Mouse (Mus musculus): ENCODE measurements at regions not wholly inside any gene's neighbourhood (a gene's known extent, or its start where the extent isn't known, plus 50 kb on each side); places are given as distances from the start of the nearest gene placed in this dataset.

DNA sequence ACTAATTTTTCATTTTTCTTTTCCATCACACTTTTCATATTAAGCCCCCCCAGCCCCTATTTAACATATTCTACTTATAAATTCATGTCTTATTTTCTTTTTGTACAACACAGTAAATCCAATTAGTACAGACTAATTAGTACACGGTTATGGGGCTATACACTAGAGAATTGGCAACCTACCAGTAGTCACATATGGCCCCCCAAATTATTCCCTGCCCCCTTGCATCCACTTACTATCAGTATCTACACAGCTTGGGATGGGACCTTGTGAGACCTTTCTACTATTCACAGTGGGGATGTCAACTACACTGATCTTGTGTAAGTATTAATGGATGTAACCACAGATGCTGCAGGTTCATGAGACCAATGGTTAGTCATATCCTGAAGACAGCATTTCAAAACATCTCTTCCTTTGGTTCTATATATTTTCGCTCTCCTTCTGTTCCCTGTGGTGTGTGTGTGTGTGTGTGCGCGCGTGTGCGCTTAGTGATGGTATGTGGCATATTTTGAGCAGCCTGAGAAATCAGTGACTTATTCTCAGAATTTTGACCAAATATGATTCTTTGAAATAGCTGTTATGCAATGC, 732.9 kb upstream of the Zeb2 start:
- DNase-seq (ENCODE audit: low spot score): no peak

DNA sequence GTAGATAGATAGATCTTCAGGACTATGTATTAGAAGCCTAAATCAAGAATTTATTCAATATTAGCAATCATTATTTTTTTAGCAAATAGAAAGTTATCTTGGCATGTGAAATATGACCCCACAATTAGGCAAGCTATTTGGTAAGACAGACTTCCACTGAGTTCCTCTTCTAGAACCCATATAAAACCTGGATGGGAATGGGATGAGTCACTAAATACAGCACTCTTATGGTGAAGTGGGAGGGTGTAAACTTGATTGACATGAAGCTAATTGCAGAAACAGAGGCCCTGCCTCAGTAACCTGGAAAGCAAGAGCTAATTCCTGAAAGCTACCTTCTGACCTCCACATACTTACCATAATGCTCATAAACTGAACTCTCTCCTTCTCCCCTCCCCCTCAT, 723.2 kb upstream of the Zeb2 start:
- no peak for DNase-seq (ENCODE audit: low spot score)

DNA sequence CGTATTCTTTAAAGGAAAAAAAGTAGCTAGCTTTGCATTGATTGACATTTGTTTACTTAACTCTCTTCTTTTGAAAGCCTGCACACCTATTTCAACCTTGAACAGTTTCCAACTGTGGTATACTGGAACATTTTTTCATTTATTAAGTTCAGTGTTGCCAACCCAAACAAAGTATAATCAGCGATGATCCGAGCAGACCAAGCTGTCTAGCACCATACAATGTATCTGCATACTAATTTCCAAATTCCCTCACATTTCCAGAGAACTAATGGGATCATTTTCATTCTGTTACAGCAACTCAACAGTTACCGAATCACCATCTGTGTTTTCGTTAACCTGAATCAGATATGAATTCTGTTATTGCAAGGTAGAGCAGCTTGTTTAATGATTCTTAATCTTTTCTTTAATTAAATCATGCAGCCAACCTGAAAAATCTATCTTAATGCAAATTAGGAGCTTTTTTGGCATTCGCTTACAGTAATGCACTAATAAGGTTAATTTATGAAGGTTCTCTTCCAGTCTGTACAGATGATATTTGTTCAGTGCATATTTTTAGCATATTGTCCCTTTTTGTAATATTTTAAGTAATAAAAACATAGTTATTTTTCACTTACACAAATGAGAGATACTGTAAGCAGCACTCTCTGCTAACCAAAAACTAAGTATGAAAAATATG, 719.5 kb upstream of the Zeb2 start:
- no peak for DNase-seq (ENCODE audit: low spot score)

GRCm38 (mm10) chr2:45817945-45818719, 700.9 kb upstream of the Zeb2 start:
- no peak for DNase-seq (ENCODE audit: low spot score)

DNA sequence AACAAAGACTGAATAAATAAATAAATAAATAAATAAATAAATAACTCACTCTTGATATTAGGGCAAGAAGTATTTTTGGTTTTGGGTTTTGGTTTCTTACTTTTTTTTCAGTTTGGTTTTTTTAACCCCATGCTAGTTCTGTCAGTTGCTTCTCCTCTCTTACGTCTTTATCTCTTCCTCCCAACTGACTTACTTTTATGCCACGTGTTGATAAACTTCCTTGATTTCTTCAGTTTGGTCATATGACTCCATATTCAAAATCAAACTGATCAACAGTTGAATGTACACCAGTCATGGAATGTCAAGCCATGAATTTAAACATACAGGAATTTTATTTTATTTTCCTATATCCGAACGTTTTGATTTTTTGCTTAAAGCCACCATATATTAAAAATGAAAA, 697.5 kb upstream of the Zeb2 start:
- DNase-seq (ENCODE audit: low spot score): no peak

- no peak for DNase-seq (ENCODE audit: low spot score)
These were observed 688.1 kb upstream of the Zeb2 start for GRCm38 (mm10) chr2:45805329-45805728.

DNA sequence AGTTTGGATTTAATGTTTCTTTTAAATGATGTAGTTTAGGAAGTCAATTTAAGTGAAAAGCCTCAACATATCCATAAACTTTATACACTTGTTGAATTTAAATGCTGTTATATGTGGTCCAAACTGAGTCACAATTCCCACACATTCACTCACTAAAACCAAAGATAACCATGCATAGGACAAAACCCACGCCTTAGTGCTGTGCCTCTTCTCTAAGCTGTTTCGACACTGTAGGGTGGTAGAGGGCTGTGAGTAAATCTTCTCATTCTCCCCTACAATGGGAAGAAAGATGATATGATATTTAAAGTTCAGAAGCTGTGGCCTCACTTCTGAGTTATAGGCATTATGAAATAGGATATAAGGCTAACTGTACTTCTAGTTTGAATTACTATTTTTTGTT, 682.9 kb upstream of the Zeb2 start:
- DNase-seq (ENCODE audit: low spot score): no peak

DNA sequence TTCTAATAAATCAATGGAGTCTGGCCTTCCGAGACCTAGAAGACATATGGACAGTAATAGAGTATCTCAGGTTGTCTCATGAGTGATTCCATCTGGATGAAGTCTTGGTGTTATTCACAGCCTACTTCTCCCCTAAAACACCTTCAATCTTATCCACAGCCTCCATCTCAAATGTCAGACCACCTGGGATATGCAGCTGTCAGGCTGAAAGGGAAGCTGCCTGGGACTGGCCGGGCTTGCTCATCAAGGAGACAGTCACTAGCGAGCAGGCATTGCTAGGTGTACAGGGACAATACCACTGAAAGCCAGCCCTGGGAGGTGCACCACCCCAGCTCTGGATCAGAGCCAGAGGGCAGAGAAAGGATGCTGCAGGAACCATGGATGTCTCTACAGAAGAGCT, 676.4 kb upstream of the Zeb2 start:
- no peak for DNase-seq (ENCODE audit: low spot score)

DNA sequence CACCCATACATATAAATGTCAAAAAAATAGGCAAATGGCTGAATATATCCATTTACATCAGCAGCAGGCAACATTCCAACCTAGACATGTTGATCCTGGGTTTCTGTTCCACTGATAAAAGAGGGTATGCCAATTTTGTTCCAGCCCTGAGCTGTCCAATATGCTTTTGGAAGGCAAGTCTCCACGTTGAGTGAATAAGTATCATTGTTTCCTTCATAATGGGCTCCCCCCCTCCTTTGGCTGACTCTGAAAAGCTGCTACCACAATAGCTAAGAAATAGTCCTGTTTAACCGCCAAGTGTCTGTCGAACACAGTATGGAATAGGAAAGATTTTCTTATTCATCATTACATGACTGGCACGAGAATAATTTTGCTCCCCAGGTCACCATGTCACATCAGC, 672.5 kb upstream of the Zeb2 start:
- peak; percentile 22 for DNase-seq (ENCODE audit: low spot score)

DNA sequence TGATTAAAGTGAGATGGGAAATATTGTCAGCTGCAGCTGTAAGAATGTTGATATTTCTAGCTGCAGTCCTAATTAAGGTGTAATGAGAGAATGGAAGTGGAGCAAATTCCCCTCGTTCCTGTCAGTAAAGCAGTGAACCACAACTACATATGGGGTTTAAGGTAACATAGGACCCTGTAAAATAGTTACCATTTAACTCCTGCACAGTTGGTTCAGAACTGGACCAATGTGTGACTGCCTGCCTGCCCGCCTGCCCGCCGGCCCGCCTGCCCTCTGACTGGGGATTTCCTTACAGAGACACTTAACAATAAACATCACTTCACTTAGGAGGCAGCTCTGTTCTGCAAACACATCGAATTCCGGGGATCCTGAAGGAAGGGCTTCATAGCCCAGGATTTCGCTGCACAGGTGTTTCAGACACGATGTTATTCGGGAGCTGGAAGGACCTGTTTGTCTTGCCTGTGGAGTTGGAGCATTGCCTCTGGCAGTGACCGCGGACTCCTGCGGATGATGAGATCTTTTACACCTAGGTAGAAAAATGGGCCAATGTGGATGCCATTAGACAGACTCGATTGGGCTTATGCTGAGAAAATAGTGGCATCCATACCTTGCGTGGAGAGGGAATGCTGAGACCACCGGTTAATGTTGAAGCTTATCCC, 670.7 kb upstream of the Zeb2 start:
- DNase-seq (ENCODE audit: low spot score): peak; percentile 12

DNA sequence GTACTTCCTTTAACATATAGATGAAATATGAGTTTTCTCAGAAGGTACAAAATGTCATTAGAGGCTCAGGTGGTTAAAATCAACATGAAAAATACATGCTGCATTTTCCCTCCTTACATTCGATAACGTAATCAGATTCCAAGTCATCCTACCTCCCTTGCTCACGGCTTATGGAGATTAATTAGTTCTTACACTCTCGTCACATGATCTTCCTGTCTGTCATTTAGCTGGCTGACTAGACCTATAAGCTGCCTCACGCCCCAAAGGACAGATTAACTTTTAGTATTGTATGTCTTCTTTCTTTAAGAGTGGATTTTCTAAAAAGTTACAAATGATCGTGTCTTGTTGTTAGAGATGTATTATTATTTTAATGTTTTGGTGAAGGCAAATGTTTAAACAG, 669.6 kb upstream of the Zeb2 start:
- DNase-seq (ENCODE audit: low spot score): peak; percentile 26

DNA sequence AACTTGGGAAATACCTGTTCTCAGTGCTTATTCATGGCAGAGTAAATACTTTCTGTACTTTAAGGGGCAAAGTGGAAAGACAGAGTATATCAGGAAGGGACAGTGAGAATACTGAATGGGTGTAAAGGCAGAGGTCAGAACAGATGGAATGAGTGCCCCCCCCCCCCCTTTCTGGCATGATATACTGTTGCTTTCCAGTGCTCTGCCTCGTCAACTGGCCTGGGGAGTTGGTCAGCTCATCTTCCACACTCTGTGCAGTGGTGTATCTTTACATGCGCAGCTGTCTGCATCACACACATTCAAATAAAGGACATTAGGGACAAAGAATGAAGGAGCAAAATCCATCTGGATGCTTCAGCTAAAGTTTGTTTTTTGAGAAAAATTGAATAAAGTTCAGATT, 668.5 kb upstream of the Zeb2 start:
- peak; percentile 30 for DNase-seq (ENCODE audit: low spot score)

- DNase-seq (ENCODE audit: low spot score): no peak
These were observed 666.6 kb upstream of the Zeb2 start for GRCm38 (mm10) chr2:45783634-45784412.

GRCm38 (mm10) chr2:45777466-45777865, 660.3 kb upstream of the Zeb2 start:
- DNase-seq (ENCODE audit: low spot score): no peak

- DNase-seq (ENCODE audit: low spot score): peak; percentile 61
These were observed 659.4 kb upstream of the Zeb2 start for GRCm38 (mm10) chr2:45776485-45777135.

DNA sequence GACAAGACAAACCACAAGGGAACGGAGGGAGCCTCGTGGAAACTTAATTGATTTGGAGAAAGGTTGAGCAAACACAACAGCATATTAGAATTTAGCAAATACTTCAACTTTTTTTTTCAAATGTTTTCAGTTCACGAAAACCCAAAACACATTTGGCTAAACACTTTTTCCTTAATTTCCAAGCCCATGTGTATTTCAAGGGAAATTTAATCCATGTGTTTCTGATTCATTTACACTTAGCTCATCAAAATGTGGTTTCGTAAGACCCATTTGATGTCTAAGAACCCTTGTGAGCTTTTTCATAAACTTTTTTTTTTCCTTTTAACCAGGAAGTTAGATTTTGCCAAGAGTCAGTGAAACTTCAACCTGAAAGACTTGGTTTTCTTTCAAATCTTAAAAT, 658.5 kb upstream of the Zeb2 start:
- DNase-seq (ENCODE audit: low spot score): no peak

DNA sequence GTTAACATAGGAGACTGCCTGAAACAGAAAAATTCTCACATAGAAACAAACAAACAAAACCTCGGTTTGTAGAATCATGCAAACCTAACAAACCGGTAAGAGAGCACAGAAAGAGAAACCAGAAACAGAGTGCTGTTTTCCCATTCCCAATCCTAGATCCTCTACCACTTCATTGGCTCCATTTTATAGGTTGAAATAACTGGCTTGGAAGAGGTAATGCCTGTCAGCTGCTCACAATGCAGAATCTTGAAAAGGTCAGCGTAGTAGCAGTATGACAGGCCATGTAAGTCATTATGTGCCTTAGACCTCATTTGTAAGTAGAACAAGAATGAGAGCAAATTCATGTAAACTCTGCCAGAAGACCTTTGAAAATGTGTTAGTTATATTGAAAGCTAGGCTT, 657.2 kb upstream of the Zeb2 start:
- DNase-seq (ENCODE audit: low spot score): no peak

DNA sequence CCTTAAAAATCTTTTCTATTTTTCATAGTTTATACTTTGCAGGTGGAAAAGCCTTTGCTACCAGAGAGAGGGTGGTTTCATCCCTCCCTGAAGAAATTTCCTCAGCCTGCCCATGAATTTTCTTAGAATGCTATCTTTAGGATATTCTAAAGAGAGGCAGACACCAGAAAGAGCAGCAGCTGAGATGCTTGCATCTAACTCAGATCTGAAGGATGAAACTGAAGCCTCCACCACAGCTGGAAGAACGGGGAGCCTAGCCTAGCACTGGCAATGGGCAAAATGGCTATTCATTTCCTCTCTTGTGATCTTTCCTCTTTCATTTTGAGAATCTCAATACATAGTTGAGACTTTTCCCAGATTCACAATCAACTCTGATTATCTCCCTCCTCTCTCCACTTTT, 640.0 kb upstream of the Zeb2 start:
- DNase-seq (ENCODE audit: low spot score): no peak

DNA sequence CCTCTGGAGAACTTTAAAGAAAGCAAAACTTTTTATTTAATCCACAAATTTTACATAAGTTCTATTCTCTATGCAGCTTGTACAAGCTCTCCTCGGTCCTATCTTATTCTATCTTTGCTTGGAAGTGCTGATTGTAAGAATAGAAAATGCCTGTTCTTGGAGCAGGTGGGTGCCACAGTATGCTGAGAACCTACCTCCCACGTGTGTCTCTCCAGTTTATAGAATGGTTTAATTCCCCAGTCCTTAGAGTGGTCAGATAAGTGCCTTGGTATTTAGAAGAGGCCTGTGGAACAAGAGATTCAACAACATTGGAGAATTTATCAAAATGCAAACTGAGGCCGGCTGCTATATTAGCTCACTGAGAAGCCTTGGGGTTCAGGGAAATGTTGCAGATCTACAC, 639.2 kb upstream of the Zeb2 start:
- no peak for DNase-seq (ENCODE audit: low spot score)

DNA sequence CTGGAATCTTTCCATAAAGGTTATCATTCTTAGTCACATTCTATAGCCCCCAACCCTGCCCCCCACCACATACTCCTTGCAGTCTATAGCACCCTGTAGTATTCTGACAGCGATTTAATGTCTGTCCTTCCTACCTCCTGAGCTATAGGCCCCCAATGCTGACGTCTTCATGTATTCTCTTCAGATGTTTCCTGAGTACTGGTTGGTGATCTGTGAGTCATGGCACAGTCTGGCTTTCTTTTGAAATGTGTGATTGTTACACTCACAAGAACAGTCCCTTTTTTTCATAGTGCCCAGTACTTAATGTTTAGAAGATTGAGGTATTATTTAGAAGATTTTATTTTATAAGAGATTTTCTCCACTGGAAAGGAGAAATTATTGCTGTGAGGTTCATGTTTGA, 634.6 kb upstream of the Zeb2 start:
- DNase-seq (ENCODE audit: low spot score): no peak

DNA sequence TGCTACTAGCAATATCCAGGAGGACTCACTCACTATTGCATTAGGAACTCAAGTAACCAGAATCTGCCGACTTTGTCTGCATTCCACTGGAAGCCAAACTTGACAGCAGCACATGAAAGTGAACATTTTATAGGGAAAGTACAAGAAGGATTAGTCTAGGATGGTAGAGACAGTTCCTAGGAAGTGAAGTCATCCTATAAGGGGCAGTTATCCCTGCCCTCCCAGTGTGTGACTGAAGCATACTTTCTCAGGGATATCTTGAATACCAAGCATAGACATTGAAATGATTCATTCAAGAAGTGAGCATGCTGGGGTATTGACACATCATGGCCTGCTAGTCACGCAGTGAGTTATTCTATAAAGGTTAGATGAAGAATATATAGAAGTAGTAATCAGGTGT, 632.2 kb upstream of the Zeb2 start:
- no peak for DNase-seq (ENCODE audit: low spot score)
